15 mouse cellular contexts compared by ENCODE assay signal in the genomic region with DNA sequence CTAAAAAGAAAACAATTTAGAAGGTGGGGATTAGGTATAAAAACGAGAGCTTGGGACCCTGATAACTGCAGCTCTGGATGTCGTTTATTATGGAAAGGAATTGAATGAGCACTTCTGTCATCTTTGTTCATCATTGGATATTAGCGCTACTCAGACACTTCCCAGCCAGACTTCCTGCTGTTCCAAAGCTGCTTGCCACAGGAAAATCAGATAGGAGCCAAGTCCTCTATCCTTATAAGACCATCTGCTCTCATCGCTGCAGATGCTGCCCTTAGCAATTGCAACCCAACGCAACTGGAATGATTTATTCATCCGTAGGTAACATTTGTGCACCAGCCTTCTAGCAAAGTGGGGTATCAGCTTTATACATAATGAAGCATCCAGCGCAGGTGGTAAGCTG. TPM values are rescaled to one million over a fixed set of nuclear protein-coding genes. Genes with fewer than 3 reads are reported as not detected.
DNase-seq lines count a peak whose midpoint lies in the region; ATAC-seq lines count a peak whose summit lies in the region.
"Had no signal": no experiment of that assay in that cellular context is flagged by ENCODE, and none has a peak within 500 bp of the region (broad histone marks: within the 10 kb centered on the region; RNA-seq: fewer than 3 reads in every experiment).

No protein-coding gene starts in this region.

- no peak overlapping the region for H3K4me3 ChIP-seq in hindbrain, embryonic 13.5 days
- no peak overlapping the region for H3K4me3 ChIP-seq in hindbrain, embryonic 12.5 days
- H3K4me3 ChIP-seq: myocyte had no signal

- peak; percentile 60 to 71 for DNase-seq in cerebellum, postnatal 36 days
- peak; percentile 41 for DNase-seq in layer of hippocampus, adult 9-11 months
- DNase-seq in kidney, adult 9 months = no peak
- no peak for DNase-seq in embryo, embryonic 9.5 days (ENCODE audit: extremely low spot score)
- no peak for DNase-seq in urinary bladder, postnatal 4 days (ENCODE audit: low spot score in 2 of 2)
- DNase-seq: adrenal gland, postnatal 10 days; heart, adult 11 months; heart, postnatal 14 days; kidney, adult 8-10 months; spleen, adult 18-20 months; thymus, adult 18-20 months had no signal

- WGBS in hindbrain, embryonic 13.5 days = 77% methylated on average over 7 of the region's 7 CpGs
- 86% methylated on average over 7 of the region's 7 CpGs for WGBS in hindbrain, embryonic 12.5 days

- H3K27ac ChIP-seq in hindbrain, embryonic 13.5 days = 0 out of 2 replicates have a peak overlapping the region, but pooled peaks have one; percentile 19
- H3K27ac ChIP-seq in hindbrain, embryonic 12.5 days = no peak overlapping the region

- ATAC-seq in hindbrain, embryonic 13.5 days (ENCODE audit: low FRiP score) = no peak
- no peak for ATAC-seq in hindbrain, embryonic 12.5 days (ENCODE audit: low FRiP score)
- peak; percentile 56; the same call in 1 of the 2 replicates for ATAC-seq in cerebellum, adult (ENCODE audit: insufficient number of reproducible peaks, low FRiP score, low TSS enrichment)

- H3K9me3 ChIP-seq in hindbrain, embryonic 13.5 days = peaks cover 8% of the 10 kb centered on the region; the same call in 1 of the 2 replicates
- H3K9me3 ChIP-seq in hindbrain, embryonic 12.5 days (replicated peaks) = 0 out of 2 replicates have a peak, but pooled peaks cover 7% of the 10 kb centered on the region

- H3K27me3 ChIP-seq in hindbrain, embryonic 13.5 days = no peaks in the 10 kb centered on the region
- H3K27me3 ChIP-seq in hindbrain, embryonic 12.5 days = no peaks in the 10 kb centered on the region

- H3K4me1 ChIP-seq in hindbrain, embryonic 13.5 days (replicated peaks) = no peaks in the 10 kb centered on the region
- H3K4me1 ChIP-seq in hindbrain, embryonic 12.5 days = no peaks in the 10 kb centered on the region

- no peak overlapping the region for H3K4me2 ChIP-seq in hindbrain, embryonic 13.5 days
- no peak overlapping the region for H3K4me2 ChIP-seq in hindbrain, embryonic 12.5 days (replicated peaks)

- peaks cover 15% of the 10 kb centered on the region for H3K36me3 ChIP-seq in hindbrain, embryonic 13.5 days
- peaks cover 3% of the 10 kb centered on the region; the same call in 1 of the 2 replicates for H3K36me3 ChIP-seq in hindbrain, embryonic 12.5 days

- H3K9ac ChIP-seq in hindbrain, embryonic 13.5 days = no peak overlapping the region
- no peak overlapping the region for H3K9ac ChIP-seq in hindbrain, embryonic 12.5 days

RNA-seq across cellular contexts. Expression of a gene that starts 52.3 kb away (rescaled TPM):
- polyA plus RNA-seq in hindbrain, embryonic 13.5 days (2015; fragmentation: Nextera tagmentation; extraction: Ambion mirVana) = 93.8 and 105 TPM in 2 replicates
- 64.7 and 67.2 TPM in 2 replicates for polyA plus RNA-seq in hindbrain, embryonic 12.5 days (2016; fragmentation: Nextera tagmentation; extraction: Ambion mirVana)

Comparison
In these comparisons a context has a peak if more than half of its experiments do, and no peak if none do; other contexts are left out.
1. DNase-seq: peak in cerebellum, postnatal 36 days (2 of 2) and layer of hippocampus, adult 9-11 months (single experiment); none in kidney, adult 9 months (single experiment), embryo, embryonic 9.5 days (single experiment) and urinary bladder, postnatal 4 days (0 of 2).